Mouse (Mus musculus) E14TG2a.4 (cell line): Measurements from ENCODE around the gene Olfr424.

Source experiments
- H3K27me3 ChIP-seq: 2 replicates; pipeline ENCODE4 v1.6.1; 2014; ENCODE audit warnings: low read length, control low read depth; ENCODE audit not compliant: insufficient read depth
- H3K36me3 ChIP-seq: 2 replicates; pipeline ENCODE4 v1.6.1; 2014; ENCODE audit warnings: low read length, control low read depth; ENCODE audit not compliant: insufficient read depth
- H3K4me1 ChIP-seq: replicated peaks from 2 replicates; pipeline ENCODE4 v1.6.1; 2014; ENCODE audit warnings: low read depth, low read length, control low read depth
- H3K4me3 ChIP-seq: replicated peaks from 2 replicates; pipeline ENCODE4 v1.5.1; 2014; ENCODE audit warnings: mild to moderate bottlenecking, low read length
- H3K9me3 ChIP-seq: 2 replicates; pipeline ENCODE4 v1.6.1; 2014; ENCODE audit warnings: low read length, control low read depth
- CTCF ChIP-seq: conservative IDR thresholded peaks from 2 replicates; pipeline ENCODE4 v1.5.1; 2014; ENCODE audit warnings: low read length
- NANOG ChIP-seq: IDR thresholded peaks from 2 replicates; pipeline ENCODE4 v1.6.1; 2014; ENCODE audit warnings: borderline replicate concordance, low read length, mixed read lengths
- POU5F1 ChIP-seq: IDR thresholded peaks from 2 replicates; pipeline ENCODE4 v1.6.1; 2014; ENCODE audit warnings: low read length, borderline replicate concordance

Olfr424 gene

DNA sequence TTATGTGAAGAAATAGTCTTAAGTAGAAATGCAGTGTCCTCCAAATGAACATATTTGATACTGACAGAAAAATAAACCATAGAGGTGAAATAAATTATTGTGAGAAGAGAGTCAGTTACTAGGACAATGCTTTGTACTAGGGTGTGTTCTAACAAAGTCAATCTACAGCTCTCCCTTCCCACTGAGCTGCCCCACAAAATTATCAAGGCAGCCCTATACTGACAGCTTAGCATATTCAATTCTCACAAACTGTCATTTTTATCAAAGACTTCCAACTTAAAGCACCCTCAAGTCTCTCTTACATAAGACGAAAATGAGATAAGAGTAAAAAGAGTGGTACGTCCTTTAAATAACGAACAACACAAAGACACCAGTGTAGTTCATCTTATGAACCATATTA, 26.3 kb downstream of the Olfr424 start:
- H3K27me3 ChIP-seq = no peaks in the 10 kb centered on the region
- TF ChIP-seq CTCF (no peak), NANOG (no peak), POU5F1 (no peak)
- no peaks in the 10 kb centered on the region for H3K4me1 ChIP-seq
- H3K36me3 ChIP-seq = no peaks in the 10 kb centered on the region
- no peak overlapping the region for H3K4me3 ChIP-seq
- no peaks in the 10 kb centered on the region for H3K9me3 ChIP-seq

DNA sequence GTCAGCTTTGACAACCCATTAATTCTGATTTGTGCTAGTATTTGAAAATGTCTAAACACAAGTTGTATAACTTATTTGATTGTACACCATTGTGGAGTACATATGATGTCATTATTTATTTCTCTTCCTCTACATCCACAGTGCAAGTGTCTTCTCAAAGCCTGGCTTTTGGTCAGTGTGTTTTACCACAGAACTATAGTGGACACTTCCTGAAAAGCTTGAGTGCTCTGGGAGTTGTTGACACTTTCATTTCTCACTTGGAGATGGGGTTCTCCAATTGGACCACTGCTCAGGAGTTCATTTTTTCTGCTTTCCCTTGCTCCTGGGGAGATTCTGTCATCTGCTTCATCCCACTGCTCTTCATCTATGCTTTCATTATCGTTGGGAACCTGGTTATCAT, 27.2 kb downstream of the Olfr424 start:
- TF ChIP-seq CTCF (no peak), POU5F1 (no peak), NANOG (no peak)
- Histone ChIP-seq H3K36me3 (no peaks in the 10 kb centered on the region), H3K4me1 (no peaks in the 10 kb centered on the region), H3K27me3 (no peaks in the 10 kb centered on the region), H3K4me3 (no peak overlapping the region), H3K9me3 (no peaks in the 10 kb centered on the region)

DNA sequence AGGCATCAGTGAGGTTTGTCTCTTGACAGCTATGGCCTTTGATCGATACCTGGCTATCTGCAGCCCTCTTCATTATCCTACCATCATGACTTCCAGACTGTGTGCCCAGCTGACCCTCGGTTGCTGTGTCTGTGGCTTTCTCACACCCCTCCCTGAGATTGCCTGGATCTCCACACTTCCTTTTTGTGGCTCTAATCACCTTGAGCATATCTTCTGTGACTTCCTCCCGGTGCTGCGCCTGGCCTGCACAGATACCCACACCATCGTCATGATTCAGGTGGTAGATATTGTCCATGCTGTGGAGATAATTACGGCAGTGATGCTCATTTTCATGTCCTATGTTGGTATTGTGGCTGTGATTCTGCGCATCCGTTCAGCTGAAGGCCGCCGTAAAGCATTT, 27.8 kb downstream of the Olfr424 start:
- H3K4me3 ChIP-seq = no peak overlapping the region
- no peaks in the 10 kb centered on the region for H3K4me1 ChIP-seq
- H3K36me3 ChIP-seq = no peaks in the 10 kb centered on the region
- H3K9me3 ChIP-seq = no peaks in the 10 kb centered on the region
- no peak for TF ChIP-seq NANOG
- no peak for TF ChIP-seq CTCF
- no peak for TF ChIP-seq POU5F1
- no peaks in the 10 kb centered on the region for H3K27me3 ChIP-seq

DNA sequence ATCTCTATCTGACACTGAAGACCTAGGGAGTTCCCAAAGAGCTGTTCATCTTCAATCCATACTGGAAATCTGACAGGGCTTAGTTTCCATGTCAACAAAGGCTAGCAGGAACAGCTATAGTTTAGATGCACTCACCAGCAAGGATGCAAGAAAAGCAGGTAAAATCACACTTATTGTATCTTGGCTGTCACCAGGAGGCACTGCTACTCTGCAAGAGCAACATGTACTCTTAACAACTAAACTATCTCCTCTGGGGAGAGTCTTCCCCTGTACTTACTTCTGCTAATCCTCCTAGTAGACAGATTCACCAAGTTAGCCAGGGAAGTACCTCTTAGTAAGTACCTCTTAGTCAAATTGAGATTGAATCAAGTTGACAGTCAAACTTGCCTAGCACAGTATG, 37.7 kb downstream of the Olfr424 start:
- Histone ChIP-seq H3K27me3 (no peaks in the 10 kb centered on the region), H3K9me3 (no peaks in the 10 kb centered on the region), H3K4me1 (peaks cover 10% of the 10 kb centered on the region), H3K4me3 (no peak overlapping the region), H3K36me3 (no peaks in the 10 kb centered on the region)
- no peak for TF ChIP-seq NANOG
- TF ChIP-seq CTCF = peak; percentile 17; the same call in 1 of the 2 replicates

DNA sequence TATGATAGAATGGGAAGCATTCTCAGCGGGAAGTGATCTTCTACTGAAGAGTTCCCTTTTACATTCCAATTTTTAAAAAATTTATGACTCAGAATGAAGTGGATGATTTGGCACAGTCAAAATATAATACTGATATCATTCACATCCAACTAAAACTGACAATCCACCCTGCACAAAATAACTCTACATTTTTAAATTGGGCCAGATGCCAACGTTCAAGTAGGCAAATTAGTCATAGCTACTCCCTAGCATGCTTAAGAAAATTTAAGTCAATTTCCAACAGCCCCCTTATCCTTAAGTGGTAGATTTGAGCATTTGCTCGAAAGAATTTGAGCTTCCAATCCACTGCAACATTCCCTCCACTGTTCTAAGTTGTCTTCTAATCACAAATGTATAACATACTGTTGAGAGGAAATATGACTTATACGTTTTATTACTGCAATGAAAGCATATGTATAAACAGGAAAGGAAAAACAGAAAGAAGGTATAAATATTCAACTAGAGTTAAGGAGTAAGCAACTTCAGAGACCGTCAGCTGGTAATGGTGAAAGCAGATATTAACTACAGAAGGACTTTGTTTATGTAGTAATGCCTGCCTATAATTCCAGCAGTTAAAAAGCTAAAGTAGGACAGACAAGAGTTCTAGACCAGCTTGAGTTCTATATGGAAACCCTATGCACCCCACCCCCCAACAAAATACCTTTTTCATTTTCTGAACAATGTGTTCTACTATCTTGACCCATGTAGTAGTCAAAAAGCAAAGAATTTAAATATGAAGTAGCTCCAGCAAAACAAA, 39.6 kb downstream of the Olfr424 start:
- H3K4me3 ChIP-seq = no peak overlapping the region
- no peaks in the 10 kb centered on the region for H3K9me3 ChIP-seq
- no peaks in the 10 kb centered on the region for H3K27me3 ChIP-seq
- H3K4me1 ChIP-seq = peaks cover 10% of the 10 kb centered on the region
- no peak for TF ChIP-seq CTCF
- TF ChIP-seq NANOG = no peak
- no peak for TF ChIP-seq POU5F1
- H3K36me3 ChIP-seq = no peaks in the 10 kb centered on the region

DNA sequence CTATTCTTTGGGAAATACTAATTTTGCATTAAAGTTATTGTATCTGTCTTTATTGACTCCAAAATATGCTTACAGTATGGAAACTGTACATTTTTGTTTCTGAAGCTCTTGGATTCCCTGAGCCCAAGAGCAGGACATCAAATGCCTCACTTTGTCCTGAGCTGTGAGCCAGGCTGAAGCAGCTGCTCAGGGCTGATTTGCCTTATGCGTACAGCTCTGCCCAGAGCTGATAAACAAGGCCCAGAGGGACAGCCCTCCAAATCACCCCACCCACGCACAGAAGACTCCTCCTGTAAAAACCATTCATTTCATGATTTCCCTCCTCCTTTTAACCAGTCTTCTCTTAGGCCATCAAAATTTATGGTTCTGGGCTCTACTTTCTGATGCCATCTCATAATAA, 40.2 kb downstream of the Olfr424 start:
- TF ChIP-seq NANOG (no peak), CTCF (no peak), POU5F1 (no peak)
- H3K27me3 ChIP-seq = no peaks in the 10 kb centered on the region
- no peaks in the 10 kb centered on the region for H3K36me3 ChIP-seq
- H3K4me3 ChIP-seq = no peak overlapping the region
- H3K4me1 ChIP-seq = peaks cover 10% of the 10 kb centered on the region
- H3K9me3 ChIP-seq = no peaks in the 10 kb centered on the region

DNA sequence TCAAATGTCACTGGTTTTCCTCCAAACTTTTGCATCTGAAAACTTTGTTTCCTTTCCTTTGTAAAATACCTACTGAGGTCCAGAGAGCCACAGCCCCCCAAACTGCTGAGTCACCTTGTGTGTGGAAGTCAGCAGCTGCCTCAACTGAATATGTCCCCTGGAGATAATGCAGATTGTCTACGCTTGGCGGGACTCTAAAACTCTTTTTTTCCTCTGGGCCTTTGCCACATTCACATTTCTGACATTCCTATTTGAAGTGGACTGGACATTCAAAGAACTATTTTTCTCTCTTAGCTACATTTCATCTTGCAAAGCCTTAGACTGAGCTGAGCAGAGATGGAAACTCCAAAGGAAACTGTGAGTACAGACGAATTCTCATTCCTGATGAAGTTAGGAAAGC, 41.3 kb downstream of the Olfr424 start, which contains the start of gene Spta1:
Spta1 (plus strand) TSS at position 172 of the 400 bp plus-strand sequence.
- H3K27me3 ChIP-seq = no peaks in the 10 kb centered on the region
- H3K9me3 ChIP-seq = no peaks in the 10 kb centered on the region
- no peak within 1 kb of the TSS for H3K4me3 ChIP-seq
- H3K36me3 ChIP-seq = no peaks in the 10 kb centered on the region
- H3K4me1 ChIP-seq = peaks cover 14% of the 10 kb centered on the region
- TF ChIP-seq CTCF = no peak
- no peak for TF ChIP-seq POU5F1
- TF ChIP-seq NANOG = no peak
